Mouse (Mus musculus): Measurements from ENCODE around the gene Fam71e1.
A peak's percentile ranks its signal among the peaks of the same experiment; 100 is the strongest.

Fam71e1 gene

DNA sequence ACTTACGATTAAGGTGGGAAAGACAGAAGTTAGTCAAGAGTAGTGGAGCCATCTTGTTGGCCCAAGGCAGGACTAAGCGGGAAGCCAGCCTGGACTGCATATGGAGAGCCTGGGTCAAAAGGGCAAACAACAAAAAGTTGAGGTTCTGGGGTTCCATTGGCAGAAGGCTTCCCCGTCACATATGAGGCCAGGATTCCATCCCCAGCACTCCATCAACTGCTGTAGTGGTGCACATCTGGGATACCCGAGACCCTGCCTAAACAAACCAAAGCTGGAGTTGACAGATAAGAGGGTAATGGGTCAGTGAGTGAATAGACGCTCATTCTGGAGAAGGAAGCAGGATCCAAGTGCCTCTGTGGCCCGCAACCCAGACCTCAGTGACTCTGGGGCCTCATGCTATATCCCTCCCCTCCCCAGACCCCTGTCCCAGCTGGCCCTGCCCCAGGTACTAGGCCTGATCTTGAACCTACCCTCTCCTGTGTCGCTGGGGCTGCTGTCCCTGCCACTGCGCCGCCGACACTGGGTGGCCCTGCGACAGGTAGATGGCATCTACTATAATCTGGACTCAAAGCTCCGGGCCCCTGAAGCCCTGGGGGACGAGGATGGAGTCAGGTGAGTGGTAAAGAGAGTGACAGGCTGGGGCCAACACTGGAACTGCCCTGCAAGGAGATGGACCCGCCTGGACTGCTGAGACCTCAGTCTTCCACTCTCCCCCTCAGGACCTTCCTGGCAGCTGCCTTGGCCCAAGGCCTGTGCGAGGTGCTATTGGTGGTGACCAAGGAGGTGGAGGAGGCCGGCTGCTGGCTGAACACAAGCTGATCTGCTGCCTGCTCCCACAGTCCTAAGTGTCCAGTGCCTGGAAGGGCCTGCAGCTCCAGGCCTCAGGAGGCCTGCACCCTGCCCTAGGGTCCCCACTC, 25.4 kb upstream of the Fam71e1 start:
- no peak for DNase-seq (ENCODE audit: low read depth, low spot score)

GRCm38 (mm10) chr7:44471880-44472557, 24.4 kb upstream of the Fam71e1 start:
- peak; percentile 82 for DNase-seq (ENCODE audit: low read depth, low spot score)

DNA sequence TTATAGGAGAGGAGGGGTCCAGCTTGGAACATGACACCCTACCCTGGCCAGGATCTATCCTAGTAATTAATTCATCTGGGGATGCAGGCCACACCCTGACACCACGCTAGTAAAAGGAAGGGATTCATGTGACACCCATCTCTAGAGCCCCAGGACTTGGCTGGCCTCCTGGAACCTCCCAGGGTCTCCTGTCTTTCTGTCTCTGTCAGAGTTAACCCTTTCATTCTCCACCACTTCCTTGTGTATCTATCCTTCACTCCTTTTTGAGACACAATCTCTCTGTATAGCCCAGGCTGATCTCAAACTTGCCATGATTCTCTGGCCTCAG, 23.9 kb upstream of the Fam71e1 start:
- DNase-seq (ENCODE audit: low read depth, low spot score): no peak

- DNase-seq (ENCODE audit: low read depth, low spot score): peak; percentile 63
Measured at GRCm38 (mm10) chr7:44472961-44473646, 23.3 kb upstream of the Fam71e1 start.

- peak; percentile 96 for DNase-seq (ENCODE audit: low read depth, low spot score)
Measured at GRCm38 (mm10) chr7:44474419-44474818, 22.0 kb upstream of the Fam71e1 start.

DNA sequence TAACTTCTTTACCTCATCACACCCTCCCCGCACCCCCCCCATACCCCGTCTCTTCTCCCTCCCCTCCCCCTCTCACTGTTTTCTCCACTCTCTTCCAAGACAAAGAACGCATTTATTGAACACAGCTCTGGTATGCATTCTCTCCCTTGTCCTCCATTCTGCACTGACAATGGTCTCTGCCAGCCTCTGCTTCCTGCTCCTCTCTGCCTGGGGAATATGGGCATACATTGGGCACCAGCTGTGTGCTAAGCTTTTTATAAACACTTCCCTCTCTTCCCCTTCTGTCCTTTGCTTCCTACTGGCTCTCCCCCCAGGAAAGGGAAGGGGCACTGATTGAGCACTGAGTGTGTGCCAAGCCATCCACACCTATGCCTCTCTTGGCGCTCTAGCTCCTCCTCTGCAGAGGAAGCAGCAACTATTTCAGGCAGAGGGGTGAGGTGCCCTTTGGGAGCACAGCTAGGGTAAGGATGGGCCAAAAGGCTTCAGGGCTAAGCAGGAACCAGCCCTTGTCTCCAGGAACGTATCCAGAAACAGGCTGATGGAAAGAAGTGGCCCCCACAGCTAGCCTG, 21.3 kb upstream of the Fam71e1 start:
- peak; percentile 79 for DNase-seq (ENCODE audit: low read depth, low spot score)

GRCm38 (mm10) chr7:44482836-44483435, 13.4 kb upstream of the Fam71e1 start:
- no peak for DNase-seq (ENCODE audit: low read depth, low spot score)

- DNase-seq (ENCODE audit: low read depth, low spot score): no peak
Measured at GRCm38 (mm10) chr7:44484109-44484508, 12.3 kb upstream of the Fam71e1 start.

- DNase-seq (ENCODE audit: low read depth, low spot score): peak; percentile 93
Measured at GRCm38 (mm10) chr7:44484841-44485571, 11.4 kb upstream of the Fam71e1 start.

- DNase-seq (ENCODE audit: low read depth, low spot score): no peak
Measured at GRCm38 (mm10) chr7:44485572-44486195, 10.7 kb upstream of the Fam71e1 start.

- DNase-seq (ENCODE audit: low read depth, low spot score): peak; percentile 68
Measured at GRCm38 (mm10) chr7:44486927-44487575, 9.3 kb upstream of the Fam71e1 start.

DNA sequence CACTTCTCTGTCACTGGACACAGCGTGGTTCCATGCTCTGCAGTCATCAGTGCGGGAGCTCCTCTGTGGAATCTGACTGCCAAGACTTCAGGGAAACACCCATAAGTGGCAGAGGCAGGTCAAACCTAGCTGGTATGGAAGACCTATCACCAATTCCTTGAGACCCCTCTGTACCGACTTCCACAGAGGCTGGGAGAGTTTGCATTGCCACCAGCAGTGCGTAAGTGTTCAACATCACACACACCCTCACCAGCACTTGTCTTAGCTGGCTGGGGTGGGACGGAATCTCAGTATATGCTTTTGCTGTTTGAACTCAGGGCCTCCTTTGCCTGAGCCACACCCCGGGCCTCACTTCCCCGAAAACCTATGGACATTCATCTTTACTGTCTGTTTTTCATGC, 8.4 kb upstream of the Fam71e1 start:
- no peak for DNase-seq (ENCODE audit: low read depth, low spot score)

GRCm38 (mm10) chr7:44488545-44488944, 7.8 kb upstream of the Fam71e1 start:
- no peak for DNase-seq (ENCODE audit: low read depth, low spot score)

GRCm38 (mm10) chr7:44490281-44490680, 6.1 kb upstream of the Fam71e1 start:
- DNase-seq (ENCODE audit: low read depth, low spot score): no peak

DNA sequence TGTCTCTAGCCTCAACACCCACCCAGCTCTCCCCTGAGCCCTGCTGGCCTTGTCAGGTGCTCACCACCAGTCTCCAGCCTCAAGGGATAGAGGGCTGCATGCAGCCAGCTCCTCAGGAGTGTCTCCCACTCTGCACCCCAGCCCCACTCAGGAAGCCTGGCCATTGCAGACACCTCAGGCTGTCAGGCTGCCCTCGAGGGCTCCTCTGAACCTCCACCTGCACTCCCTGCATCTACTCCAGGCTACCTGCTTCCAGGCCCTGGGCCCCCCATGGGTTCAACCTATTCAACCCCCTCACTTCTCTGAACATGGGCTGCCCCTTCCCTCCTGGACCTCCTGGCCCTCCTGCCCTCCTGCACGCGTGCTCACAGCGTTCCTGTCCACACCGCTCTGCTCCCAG, 5.0 kb upstream of the Fam71e1 start:
- no peak for DNase-seq (ENCODE audit: low read depth, low spot score)

DNA sequence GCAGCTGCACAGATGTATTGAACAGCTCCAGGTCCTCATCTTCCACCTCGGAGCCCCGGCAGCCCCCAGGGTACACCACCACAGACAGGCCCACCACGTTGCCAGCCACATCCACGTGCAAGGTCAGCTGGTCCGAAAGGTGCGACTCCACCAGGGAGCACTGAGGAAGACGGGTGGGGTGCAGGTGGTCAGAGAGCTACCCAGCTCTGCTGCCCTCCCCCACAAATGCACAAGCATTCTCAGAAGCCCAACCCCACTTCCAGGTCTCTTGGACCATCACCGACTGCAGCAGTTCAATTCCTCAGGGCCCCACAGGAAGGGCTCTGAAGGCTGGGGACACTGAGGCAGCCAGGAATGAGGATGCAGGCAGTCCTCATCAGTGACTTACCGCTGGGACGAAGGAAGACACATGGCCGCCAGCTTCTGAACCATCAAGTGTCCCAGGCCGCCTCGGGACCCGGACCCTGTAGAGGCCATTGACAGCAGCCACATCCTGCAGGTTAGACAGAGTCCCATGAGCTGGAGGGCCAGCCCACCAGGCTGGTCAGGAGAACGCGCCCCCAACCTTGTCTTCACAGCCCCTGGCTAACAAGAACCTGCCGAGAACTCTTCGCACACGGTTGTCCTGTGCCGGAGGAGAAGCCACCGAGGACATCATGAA, 4.1 kb upstream of the Fam71e1 start:
- no peak for DNase-seq (ENCODE audit: low read depth, low spot score)

DNA sequence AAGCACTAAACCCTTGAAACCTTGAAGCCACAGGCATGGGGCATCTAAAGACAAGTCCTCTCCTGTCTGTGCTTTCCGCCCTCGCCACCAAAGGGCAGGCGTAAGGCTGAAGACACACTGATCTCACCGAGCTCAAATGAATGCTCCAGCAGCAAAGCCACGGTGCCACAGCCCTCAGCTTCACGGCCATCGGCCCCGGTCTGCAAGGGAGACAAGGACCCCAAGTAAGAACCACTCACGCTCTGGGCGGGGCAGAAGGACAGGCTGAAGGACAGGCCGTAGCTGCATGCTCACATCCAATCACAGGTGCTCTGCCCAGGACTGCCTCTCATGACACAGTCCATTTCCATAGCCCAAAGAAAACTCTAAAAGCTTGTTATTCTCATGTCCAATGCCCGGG, 1.7 kb upstream of the Fam71e1 start:
- no peak for DNase-seq (ENCODE audit: low read depth, low spot score)

DNA sequence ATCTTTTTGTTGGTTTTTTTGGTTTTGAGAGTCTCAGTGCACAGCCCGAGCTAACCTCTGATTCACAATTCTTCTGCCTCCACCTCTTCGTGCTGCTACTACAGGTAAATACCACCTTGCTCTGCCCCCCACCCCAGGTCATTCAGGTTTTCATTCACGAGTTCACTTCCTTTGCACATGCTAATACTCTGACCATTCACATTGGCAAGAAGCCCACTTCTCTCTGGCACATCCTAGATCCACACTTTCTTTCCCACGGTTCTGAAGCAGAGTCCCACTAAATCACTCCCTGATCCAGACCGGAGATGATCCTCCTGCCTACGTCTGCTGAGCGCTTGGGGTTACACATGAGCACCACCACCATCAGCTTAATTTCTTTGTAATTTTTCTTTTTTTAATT, 1.3 kb upstream of the Fam71e1 start:
- no peak for DNase-seq (ENCODE audit: low read depth, low spot score)

DNA sequence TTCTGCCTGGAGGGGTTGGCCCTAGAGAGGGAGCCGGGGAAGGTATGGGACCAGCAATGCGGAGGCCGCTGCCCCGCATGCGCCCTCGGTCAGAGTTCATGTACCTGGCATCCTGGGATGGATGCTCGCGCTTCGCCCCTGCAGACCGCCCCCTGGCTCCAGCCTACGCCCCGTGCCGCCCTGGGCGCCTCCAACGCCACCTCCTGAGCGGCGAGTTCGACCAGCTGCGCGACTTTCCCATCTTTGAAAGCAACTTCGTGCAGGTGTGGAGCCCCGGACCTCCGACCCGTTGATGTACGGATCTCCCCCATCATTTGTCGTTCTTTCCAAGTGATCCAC, 359 bp downstream of the Fam71e1 start:
- DNase-seq (ENCODE audit: low read depth, low spot score): no peak
